Mouse (Mus musculus) kidney, adult 18-20 months (tissue): Measurements from ENCODE around the gene Ifi214.
"Not testable (repeated sequence)": the region's sequence is repeated elsewhere in the genome, so short reads cannot be mapped to it uniquely, and the experiment has no call there.

ENCODE experiments used
- DNase-seq: peaks from one replicate; pipeline ENCODE4 v3.0.0; 2021

Ifi214 gene

GRCm38 (mm10) chr1:173535791-173536190, at the start of gene Ifi214:
Ifi214 (minus strand) TSS chr1:173535957.
- DNase-seq, result not testable (repeated sequence)

- no peak for DNase-seq
Observed at GRCm38 (mm10) chr1:173579921-173580585, 44.3 kb upstream of the Ifi214 start.

GRCm38 (mm10) chr1:173579079-173579478, 43.3 kb upstream of the Ifi214 start:
- no peak for DNase-seq

DNA sequence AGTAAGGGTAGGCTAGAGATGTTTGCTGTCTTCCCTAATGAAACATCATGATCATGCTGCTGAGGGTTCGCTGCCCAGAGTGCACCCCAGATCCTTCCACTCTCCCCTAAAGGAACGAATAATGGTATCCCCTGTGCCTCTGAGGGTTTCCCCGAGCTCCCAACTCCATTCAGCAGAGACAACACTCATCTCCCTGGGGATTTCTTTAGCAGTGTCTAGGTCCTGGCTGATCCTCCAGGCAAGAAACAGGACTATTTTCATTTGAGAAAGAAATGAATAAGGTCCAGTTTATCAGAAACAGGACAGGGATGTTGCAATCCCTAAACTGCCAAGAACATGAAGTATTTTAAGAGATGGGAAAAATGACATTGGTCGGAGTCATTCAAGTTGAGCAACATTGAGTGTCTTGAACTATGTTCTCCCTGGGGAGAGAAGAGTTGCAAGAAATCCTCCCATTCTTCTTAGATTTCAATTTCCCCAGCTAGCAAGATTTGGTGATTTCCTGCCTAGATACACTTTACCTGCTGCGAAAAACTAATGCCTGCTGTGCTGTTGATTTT, 14.8 kb upstream of the Ifi214 start:
- DNase-seq, result not testable (repeated sequence)

- not testable (repeated sequence) for DNase-seq
Observed at GRCm38 (mm10) chr1:173548798-173549197, 13.0 kb upstream of the Ifi214 start.

GRCm38 (mm10) chr1:173521452-173521851, 14.3 kb downstream of the Ifi214 start:
- no peak for DNase-seq

DNA sequence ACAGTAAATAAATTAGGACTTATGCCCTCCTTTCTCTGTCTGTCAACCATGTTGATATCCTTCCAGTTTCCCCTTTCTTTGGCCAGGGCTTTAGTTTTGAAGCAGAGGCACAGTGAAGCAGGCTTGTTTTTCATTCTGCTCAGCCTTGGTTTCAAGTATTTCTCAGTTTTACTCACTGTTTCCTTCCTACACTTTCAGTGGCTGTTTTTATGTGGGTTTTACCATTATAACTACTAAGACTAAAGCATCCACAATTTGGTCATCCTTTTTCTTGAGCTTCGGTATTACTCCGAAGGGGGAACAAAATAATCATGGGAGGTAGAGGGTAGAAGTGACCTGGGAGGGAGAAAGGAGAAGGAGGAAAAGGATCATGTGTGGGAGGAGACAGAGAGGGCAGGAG, 25.2 kb downstream of the Ifi214 start:
- not testable (repeated sequence) for DNase-seq

DNA sequence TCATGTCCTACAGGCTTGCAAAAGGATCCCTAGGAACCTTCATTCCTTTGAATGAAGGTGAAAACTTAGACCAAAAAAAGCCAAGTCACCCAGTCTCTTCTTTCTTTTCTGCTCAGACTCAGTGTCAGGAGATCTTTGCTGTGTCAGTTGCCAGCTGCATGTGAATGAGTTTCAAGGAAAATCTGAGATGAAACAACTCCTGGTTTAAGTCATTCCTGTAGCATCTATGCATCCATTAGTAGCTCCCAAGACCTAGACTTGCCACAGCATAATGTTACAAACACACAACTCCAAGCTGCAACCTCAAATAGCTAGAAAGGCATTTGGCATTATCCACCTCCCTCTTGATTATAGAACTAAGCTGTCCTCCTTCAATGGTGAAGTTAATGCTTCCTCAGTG, 44.3 kb downstream of the Ifi214 start:
- not testable (repeated sequence) for DNase-seq

DNA sequence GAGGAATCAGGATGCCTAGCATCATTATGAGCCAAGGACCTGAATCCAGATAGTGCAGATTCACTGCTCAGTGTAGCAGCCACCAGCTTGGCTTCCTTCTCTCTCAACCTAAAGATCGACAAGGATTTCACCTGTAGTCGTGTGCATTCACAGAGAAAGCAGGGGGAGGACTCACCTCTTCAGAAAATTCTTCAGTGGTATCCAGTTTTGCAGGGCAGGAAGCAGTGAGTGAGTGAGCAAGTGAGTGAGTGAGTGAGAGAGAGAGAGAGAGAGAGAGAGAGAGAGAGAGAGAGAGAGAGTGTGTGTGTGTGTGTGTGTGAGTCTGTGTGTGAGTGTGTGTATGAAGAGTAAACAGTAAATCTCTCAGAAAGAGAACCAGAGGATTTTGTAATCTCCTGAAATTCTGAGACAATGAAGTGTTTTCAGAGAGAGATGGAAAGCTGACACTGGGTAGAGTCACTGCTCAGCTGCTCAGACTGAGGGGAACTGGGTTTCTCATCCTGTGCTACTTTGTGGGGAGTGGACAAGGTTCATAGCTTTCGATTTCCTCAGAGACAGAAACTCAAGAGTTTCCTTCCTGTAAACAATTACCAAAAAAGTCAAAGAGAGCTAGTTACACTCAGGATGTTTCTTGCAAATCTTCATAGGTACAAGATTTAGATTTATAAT, 44.8 kb downstream of the Ifi214 start, which contains the start of gene Ifi206:
Ifi206 (minus strand) TSS at position 230 of the 669 bp plus-strand sequence.
- DNase-seq, result not testable (repeated sequence)

DNA sequence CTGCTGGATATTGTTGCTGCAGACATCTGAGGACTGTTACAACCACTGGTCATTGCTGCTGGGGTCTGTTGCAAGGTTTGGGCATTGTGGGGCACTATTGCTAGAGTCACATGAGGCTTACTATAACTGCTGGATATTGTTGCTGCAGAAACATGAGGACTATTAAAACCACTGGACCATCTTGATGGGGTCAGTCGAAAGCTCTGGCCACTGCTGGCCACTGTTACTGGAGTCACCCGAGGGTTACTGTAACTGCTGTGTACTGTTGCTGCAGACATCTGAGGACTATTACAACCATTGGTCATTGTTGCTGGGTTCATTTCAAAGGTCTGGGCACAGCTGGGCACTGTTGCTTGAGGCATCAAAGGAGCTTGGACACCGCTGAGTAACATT, 54.6 kb downstream of the Ifi214 start:
- DNase-seq, result not testable (repeated sequence)

- not testable (repeated sequence) for DNase-seq
Observed at GRCm38 (mm10) chr1:173480399-173481181, 55.2 kb downstream of the Ifi214 start.
